Mouse (Mus musculus) hindlimb bud, embryonic 11.5 days (tissue): ENCODE measurements around the gene Igf2bp3.

Experiments
- DNase-seq: peaks from one replicate; pipeline ENCODE4 v3.0.0-alpha.2; 2012; ENCODE audit warnings: low read depth, low spot score; ENCODE audit errors: extremely low spot score

Igf2bp3 gene

GRCm38 (mm10) chr6:49219001-49219560 is 4.3 kb upstream of the Igf2bp3 start:
- no peak for DNase-seq

- no peak for DNase-seq
These were observed 3.6 kb upstream of the Igf2bp3 start for GRCm38 (mm10) chr6:49218275-49218802.

GRCm38 (mm10) chr6:49217581-49218274 is 3.0 kb upstream of the Igf2bp3 start:
- no peak for DNase-seq

GRCm38 (mm10) chr6:49216811-49217542 is 2.2 kb upstream of the Igf2bp3 start:
- no peak for DNase-seq

GRCm38 (mm10) chr6:49215748-49216585 is 1.2 kb upstream of the Igf2bp3 start:
- DNase-seq, result no peak

GRCm38 (mm10) chr6:49214086-49214927 is 450 bp downstream of the Igf2bp3 start:
- no peak for DNase-seq

GRCm38 (mm10) chr6:49213581-49214085 is 1.1 kb downstream of the Igf2bp3 start:
- no peak for DNase-seq

- DNase-seq, result no peak
These were observed 1.7 kb downstream of the Igf2bp3 start for GRCm38 (mm10) chr6:49212931-49213580.

- DNase-seq, result no peak
These were observed 2.6 kb downstream of the Igf2bp3 start for GRCm38 (mm10) chr6:49212141-49212540.

- DNase-seq, result no peak
These were observed 3.2 kb downstream of the Igf2bp3 start for GRCm38 (mm10) chr6:49211596-49211995.

- DNase-seq, result no peak
These were observed 4.6 kb downstream of the Igf2bp3 start for GRCm38 (mm10) chr6:49209881-49210854.

GRCm38 (mm10) chr6:49208935-49209334 is 5.8 kb downstream of the Igf2bp3 start:
- DNase-seq, result no peak

- no peak for DNase-seq
These were observed 6.3 kb downstream of the Igf2bp3 start for GRCm38 (mm10) chr6:49208297-49208930.

GRCm38 (mm10) chr6:49206416-49206815 is 8.3 kb downstream of the Igf2bp3 start:
- no peak for DNase-seq

- DNase-seq, result no peak
These were observed 19.6 kb downstream of the Igf2bp3 start for GRCm38 (mm10) chr6:49195188-49195587.

- no peak for DNase-seq
These were observed 20.2 kb downstream of the Igf2bp3 start for GRCm38 (mm10) chr6:49194536-49194935.

GRCm38 (mm10) chr6:49189363-49189762 is 25.4 kb downstream of the Igf2bp3 start:
- no peak for DNase-seq

- DNase-seq, result no peak
These were observed 27.5 kb downstream of the Igf2bp3 start for GRCm38 (mm10) chr6:49187299-49187698.
